Mouse (Mus musculus) heart, postnatal 0 days (tissue): Measurements from ENCODE around the gene Atat1. TPM values are rescaled to one million over a fixed set of nuclear protein-coding genes. Genes with fewer than 3 reads are reported as not detected.

ENCODE experiments used
- ATAC-seq: fragments of 200-750 bp; cut with Nextera tagmentation; 2 replicates; pipeline ENCODE4 v1.8.0; 2017; ENCODE audit warnings: low read depth, moderate number of reproducible peaks, moderate library complexity; ENCODE audit not compliant: insufficient read depth
- DNase-seq: peaks from one replicate; pipeline ENCODE4 v3.0.0-alpha.2; 2016; ENCODE audit warnings: low spot score
- H3K27ac ChIP-seq: fragments of 300-500 bp; sonication (generic); 2 replicates; pipeline ENCODE4 v1.5.1; 2014; ENCODE audit warnings: low read depth, mild to moderate bottlenecking
- H3K27me3 ChIP-seq: fragments of 300-500 bp; sonication (generic); 2 replicates; pipeline ENCODE4 v1.6.1; 2014; ENCODE audit warnings: low read length, mixed read lengths; ENCODE audit not compliant: control insufficient read depth, insufficient read depth
- H3K36me3 ChIP-seq: fragments of 300-500 bp; sonication (generic); replicated peaks from 2 replicates; pipeline ENCODE4 v1.6.1; 2014; ENCODE audit warnings: low read length, mixed read lengths; ENCODE audit not compliant: control insufficient read depth, insufficient read depth
- H3K4me1 ChIP-seq: fragments of 300-500 bp; sonication (generic); 2 replicates; pipeline ENCODE4 v1.6.1; 2014; ENCODE audit warnings: antibody characterized with exemption; ENCODE audit not compliant: control insufficient read depth, insufficient read depth
- H3K4me2 ChIP-seq: fragments of 300-500 bp; sonication (generic); 2 replicates; pipeline ENCODE4 v1.6.1; 2014; ENCODE audit warnings: low read depth, mild to moderate bottlenecking, low read length, moderate library complexity
- H3K4me3 ChIP-seq: fragments of 300-500 bp; sonication (generic); 2 replicates; pipeline ENCODE4 v1.5.1; 2014; ENCODE audit warnings: low read depth, low read length
- H3K9ac ChIP-seq: fragments of 300-500 bp; sonication (generic); replicated peaks from 2 replicates; pipeline ENCODE4 v1.6.1; 2014; ENCODE audit warnings: low read depth, low read length, mixed read lengths
- H3K9me3 ChIP-seq: fragments of 300-500 bp; sonication (generic); replicated peaks from 2 replicates; pipeline ENCODE4 v1.6.1; 2016; ENCODE audit warnings: low read length; ENCODE audit not compliant: control insufficient read depth
- CTCF ChIP-seq: IDR thresholded peaks from 2 replicates; pipeline ENCODE4 v1.5.1; 2016; ENCODE audit warnings: antibody characterized with exemption, control low read depth, low read depth
- EP300 ChIP-seq: IDR thresholded peaks from 2 replicates; pipeline ENCODE4 v1.6.1; 2016; ENCODE audit warnings: antibody characterized with exemption, low read depth
- WGBS: fragments of 180-500 bp; shearing (Covaris S2); extraction: QIAGEN DNeasy Blood & Tissue Kit; methylation state at CpG from one replicate; pipeline ENCODE4 v1.1.7; 2014; 5-methylcytosine and 5-hydroxymethylcytosine counted together
- polyA plus RNA-seq: library from polyadenylated mRNA; unstranded; fragments of >200 nt; fragmentation: Nextera tagmentation; extraction: Ambion mirVana; gene quantifications from 2 replicates; pipeline ENCODE4 v1.2.1, GENCODE M21; 2015
- total RNA-seq: library from RNA; depleted of rRNA; stranded (reverse); fragments of >200 nt; gene quantifications from 2 replicates; pipeline ENCODE4 v1.2.3, GENCODE M21; 2014; ENCODE audit warnings: low replicate concordance

Gene Atat1
- total and polyA plus RNA-seq, 2 experiments from 2014 or later, result 19.1 to 31.0 TPM

GRCm38 (mm10) chr17:35896781-35897643, 12.9 kb downstream of the Atat1 start, which contains the start of gene 2310061I04Rik:
2310061I04Rik (minus strand) TSS chr17:35897431.
- no peaks in the 10 kb centered on the region for H3K27me3 ChIP-seq
- H3K36me3 ChIP-seq, result peaks cover 23% of the 10 kb centered on the region

DNA sequence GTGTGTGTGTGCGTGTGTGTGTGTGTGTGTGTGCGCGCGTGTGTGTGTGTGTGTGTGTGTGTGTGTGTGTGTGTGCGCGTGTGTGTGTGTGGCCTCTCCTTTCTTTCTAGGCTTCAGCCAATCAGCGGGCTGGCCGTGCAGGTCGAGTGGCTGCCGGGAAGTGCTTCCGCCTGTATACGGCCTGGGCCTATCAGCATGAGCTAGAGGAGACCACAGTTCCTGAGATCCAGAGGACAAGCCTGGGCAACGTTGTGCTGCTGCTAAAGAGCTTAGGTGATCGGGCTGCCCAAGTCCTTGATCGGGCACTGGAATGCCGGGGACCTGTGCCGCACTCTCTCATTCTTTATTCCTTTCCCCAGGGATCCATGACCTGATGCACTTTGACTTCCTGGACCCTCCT, 22.1 kb downstream of the Atat1 start:
- Histone ChIP-seq H3K4me3 (no peak overlapping the region), H3K9ac (no peak overlapping the region), H3K9me3 (no peaks in the 10 kb centered on the region), H3K36me3 (peaks cover 95% of the 10 kb centered on the region), H3K4me2 (no peak overlapping the region), H3K4me1 (no peaks in the 10 kb centered on the region), H3K27ac (no peak overlapping the region), H3K27me3 (no peaks in the 10 kb centered on the region)
- ATAC-seq (no peak), DNase-seq (no peak)
- WGBS, result 79% methylated on average over 14 of the region's 17 CpGs
- TF ChIP-seq EP300 (no peak), CTCF (no peak)

More at GRCm38 (mm10) chr17:35896781-35897643, 12.9 kb downstream of the Atat1 start, which contains the start of gene 2310061I04Rik:
- peak; percentile 94 for DNase-seq
- peak within 1 kb of the TSS; percentile 89 for H3K4me3 ChIP-seq
- peak within 1 kb of the TSS; percentile 90 for H3K4me2 ChIP-seq
- no peaks in the 10 kb centered on the region for H3K9me3 ChIP-seq
- peak; percentile 93 for ATAC-seq
- peak within 1 kb of the TSS; percentile 78 for H3K27ac ChIP-seq
- peaks cover 14% of the 10 kb centered on the region for H3K4me1 ChIP-seq
- under 1% methylated on average over 66 of the region's 86 CpGs for WGBS
- TF ChIP-seq EP300 (no peak), CTCF (no peak)
- peak within 1 kb of the TSS; percentile 82 for H3K9ac ChIP-seq

DNA sequence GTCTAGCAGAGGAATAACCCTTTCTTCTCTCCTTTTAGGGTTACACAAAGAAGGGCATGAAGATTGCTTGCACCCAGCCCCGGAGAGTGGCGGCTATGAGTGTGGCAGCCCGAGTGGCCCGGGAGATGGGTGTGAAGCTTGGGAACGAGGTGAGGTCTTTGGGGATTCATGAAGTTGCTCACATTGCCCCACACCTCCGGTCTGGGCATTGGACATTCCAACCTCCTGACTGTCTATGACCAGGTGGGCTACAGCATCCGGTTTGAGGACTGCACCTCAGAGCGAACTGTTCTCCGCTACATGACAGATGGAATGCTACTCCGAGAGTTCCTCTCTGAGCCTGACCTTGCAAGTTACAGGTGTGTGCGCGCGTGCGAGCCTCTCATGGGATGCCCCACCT, 26.1 kb downstream of the Atat1 start:
- Histone ChIP-seq H3K27ac (no peak overlapping the region), H3K27me3 (no peaks in the 10 kb centered on the region), H3K4me2 (no peak overlapping the region), H3K4me3 (no peak overlapping the region), H3K9me3 (no peaks in the 10 kb centered on the region), H3K9ac (no peak overlapping the region), H3K36me3 (peaks cover 71% of the 10 kb centered on the region), H3K4me1 (peaks cover 8% of the 10 kb centered on the region; the same call in 1 of the 2 replicates)
- 97% methylated on average over 14 of the region's 14 CpGs for WGBS
- no peak for TF ChIP-seq EP300
- no peak for TF ChIP-seq CTCF
- ATAC-seq, result no peak
- DNase-seq, result no peak

DNA sequence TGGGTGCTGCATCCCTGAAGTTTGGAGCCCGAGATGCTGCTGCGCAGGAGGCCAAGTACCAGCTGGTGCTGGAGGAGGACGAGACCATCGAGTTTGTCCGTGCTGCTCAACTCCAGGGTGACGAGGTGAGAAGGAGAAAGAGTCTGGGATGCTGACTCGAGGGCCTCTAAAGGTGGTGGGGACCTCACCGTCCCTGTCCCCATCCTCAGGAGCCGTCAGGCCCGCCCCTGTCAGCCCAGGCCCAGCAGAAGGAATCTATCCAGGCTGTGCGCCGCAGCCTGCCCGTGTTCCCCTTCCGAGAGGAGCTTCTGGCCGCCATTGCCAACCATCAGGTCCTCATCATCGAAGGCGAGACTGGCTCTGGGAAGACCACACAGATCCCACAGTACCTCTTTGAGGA, 27.0 kb downstream of the Atat1 start:
- H3K9ac ChIP-seq, result no peak overlapping the region
- ATAC-seq (no peak), DNase-seq (no peak)
- no peaks in the 10 kb centered on the region for H3K27me3 ChIP-seq
- TF ChIP-seq CTCF (no peak), EP300 (no peak)
- no peaks in the 10 kb centered on the region for H3K9me3 ChIP-seq
- 87% methylated on average over 17 of the region's 17 CpGs for WGBS
- no peak overlapping the region for H3K27ac ChIP-seq
- H3K36me3 ChIP-seq, result peaks cover 62% of the 10 kb centered on the region
- peaks cover 8% of the 10 kb centered on the region; the same call in 1 of the 2 replicates for H3K4me1 ChIP-seq
- H3K4me2 ChIP-seq, result no peak overlapping the region
- no peak overlapping the region for H3K4me3 ChIP-seq

DNA sequence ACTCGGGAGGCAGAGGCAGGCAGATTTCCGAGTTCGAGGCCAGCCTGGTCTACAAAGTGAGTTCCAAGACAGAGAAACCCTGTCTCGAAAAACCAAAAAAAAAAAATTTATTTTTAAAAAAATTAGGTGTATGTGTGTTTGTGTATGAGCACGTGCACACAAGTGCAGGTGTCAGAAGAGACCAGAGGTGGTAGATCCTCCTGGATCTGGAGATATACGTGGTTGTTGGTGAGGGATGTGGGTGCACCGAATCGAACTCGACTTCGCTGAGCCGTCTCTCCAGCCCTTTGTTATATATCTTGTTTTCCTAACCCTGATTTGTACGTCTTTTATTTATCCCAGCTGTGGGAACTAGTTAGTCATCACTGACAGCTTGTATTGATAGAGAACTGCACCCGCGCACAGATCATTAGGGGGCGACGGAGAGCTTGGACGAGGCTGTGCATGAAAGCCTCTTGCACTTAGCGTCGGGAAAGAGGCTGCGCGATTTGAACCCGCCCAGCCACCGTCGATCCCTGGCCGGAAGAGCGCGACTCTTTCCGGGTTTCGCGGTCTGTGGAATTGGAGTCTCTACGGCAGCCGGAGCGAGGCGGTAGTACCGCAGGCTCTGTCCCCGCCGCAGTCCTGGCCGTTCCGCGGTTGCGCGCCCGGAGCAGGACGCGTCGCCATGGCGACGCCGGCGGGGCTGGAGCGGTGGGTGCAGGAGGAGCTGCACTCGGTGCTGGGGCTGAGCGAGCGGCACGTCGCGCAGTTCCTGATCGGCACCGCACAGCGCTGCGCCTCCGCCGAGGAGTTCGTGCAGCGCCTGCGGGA, 30.4 kb downstream of the Atat1 start, which contains the start of gene Dhx16:
Dhx16 (plus strand) TSS at position 575 of the 813 bp plus-strand sequence.
- no peak; the same call in 1 of the 2 replicates for TF ChIP-seq EP300
- peak; percentile 88 for TF ChIP-seq CTCF
- ATAC-seq (peak; percentile 90), DNase-seq (peak; percentile 95)
- WGBS, result 5% methylated on average over 64 of the region's 66 CpGs
- peak within 1 kb of the TSS; percentile 70 for H3K4me3 ChIP-seq
- H3K4me1 ChIP-seq, result peaks cover 8% of the 10 kb centered on the region; the same call in 1 of the 2 replicates
- H3K27ac ChIP-seq, result peak within 1 kb of the TSS; percentile 44
- H3K36me3 ChIP-seq, result peaks cover 47% of the 10 kb centered on the region
- peak within 1 kb of the TSS; percentile 97 for H3K4me2 ChIP-seq
- peak within 1 kb of the TSS; percentile 74 for H3K9ac ChIP-seq
- H3K27me3 ChIP-seq, result no peaks in the 10 kb centered on the region
- no peaks in the 10 kb centered on the region for H3K9me3 ChIP-seq
